Mouse (Mus musculus): ENCODE measurements around the gene Zfp652. TPM values are rescaled to one million over a fixed set of nuclear protein-coding genes. Genes with fewer than 3 reads are reported as not detected.

Zfp652 gene
- polyA plus RNA-seq, 1 experiment from 2014 or later: 13.6 TPM

DNA sequence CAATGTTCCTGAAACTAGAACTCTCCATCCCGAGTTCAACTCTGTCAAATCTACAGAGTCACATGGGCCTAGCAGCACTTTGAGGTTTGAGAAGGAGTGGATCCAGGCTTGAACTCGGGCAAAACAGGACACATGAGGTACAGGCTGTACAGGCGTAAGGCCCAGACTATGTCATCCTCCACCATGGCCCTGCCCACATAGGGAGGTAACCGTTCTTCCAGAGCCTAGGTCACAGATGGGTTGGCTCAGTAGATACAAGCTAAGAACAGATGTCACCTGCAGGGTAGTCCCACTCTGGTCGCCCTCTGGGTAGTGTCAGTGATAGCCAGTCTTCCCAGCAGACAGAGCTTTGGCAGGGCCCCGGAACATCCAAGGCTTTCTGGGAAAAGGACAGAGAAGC lies 74.0 kb downstream of the Zfp652 start:
- no peak for TF ChIP-seq CTCF (IDR thresholded peaks at IDR 0.05; ENCODE audit: low read depth)
- WGBS: 81% methylated on average over 6 of the region's 6 CpGs
- Histone ChIP-seq H3K4me1 (ENCODE audit: insufficient read depth) (no peaks in the 10 kb centered on the region), H3K27ac (ENCODE audit: low read depth) (no peak overlapping the region), H3K9ac (no peak overlapping the region), H3K4me2 (no peak overlapping the region), H3K9me3 (ENCODE audit: low read depth, low read length) (no peaks in the 10 kb centered on the region), H3K27me3 (ENCODE audit: insufficient read depth, low read length) (no peaks in the 10 kb centered on the region), H3K4me3 (ENCODE audit: low read depth, low read length) (no peak overlapping the region), H3K36me3 (ENCODE audit: insufficient read depth) (no peaks in the 10 kb centered on the region)
- ATAC-seq (ENCODE audit: insufficient read depth) (no peak), DNase-seq (no peak)

DNA sequence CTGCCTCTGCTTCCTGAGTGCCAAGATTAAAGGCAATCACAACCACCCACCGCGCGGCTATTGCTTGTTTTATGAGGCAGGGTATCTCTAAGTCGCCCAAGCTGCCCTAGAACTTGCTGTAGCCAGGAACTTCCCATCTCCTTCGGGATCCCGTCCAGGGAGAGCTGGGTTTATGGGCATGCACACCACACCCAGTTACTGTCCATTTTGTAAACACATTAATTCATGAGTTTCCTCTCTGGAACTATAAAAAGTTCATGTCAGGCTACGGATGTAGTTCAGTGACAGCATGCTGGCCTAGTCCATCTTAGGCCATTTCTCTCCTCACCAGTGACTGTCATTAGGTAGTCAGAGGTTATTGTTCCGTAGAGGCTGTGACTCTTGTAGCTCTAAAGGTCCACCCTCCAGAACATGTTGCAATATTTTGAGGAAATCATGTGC lies 77.0 kb downstream of the Zfp652 start:
- H3K27ac ChIP-seq (ENCODE audit: low read depth): no peak overlapping the region
- H3K36me3 ChIP-seq (ENCODE audit: insufficient read depth): no peaks in the 10 kb centered on the region
- no peaks in the 10 kb centered on the region for H3K4me1 ChIP-seq (ENCODE audit: insufficient read depth)
- TF ChIP-seq CTCF (IDR thresholded peaks at IDR 0.05; ENCODE audit: low read depth): no peak
- peak; percentile 26 for DNase-seq
- H3K4me3 ChIP-seq (ENCODE audit: low read depth, low read length): no peak overlapping the region
- no peaks in the 10 kb centered on the region for H3K9me3 ChIP-seq (ENCODE audit: low read depth, low read length)
- no peak; the same call in 1 of the 2 replicates for ATAC-seq (ENCODE audit: insufficient read depth)
- 74% methylated on average over 8 of the region's 8 CpGs for WGBS
- no peak overlapping the region for H3K4me2 ChIP-seq
- no peaks in the 10 kb centered on the region for H3K27me3 ChIP-seq (ENCODE audit: insufficient read depth, low read length)
- no peak overlapping the region for H3K9ac ChIP-seq

DNA sequence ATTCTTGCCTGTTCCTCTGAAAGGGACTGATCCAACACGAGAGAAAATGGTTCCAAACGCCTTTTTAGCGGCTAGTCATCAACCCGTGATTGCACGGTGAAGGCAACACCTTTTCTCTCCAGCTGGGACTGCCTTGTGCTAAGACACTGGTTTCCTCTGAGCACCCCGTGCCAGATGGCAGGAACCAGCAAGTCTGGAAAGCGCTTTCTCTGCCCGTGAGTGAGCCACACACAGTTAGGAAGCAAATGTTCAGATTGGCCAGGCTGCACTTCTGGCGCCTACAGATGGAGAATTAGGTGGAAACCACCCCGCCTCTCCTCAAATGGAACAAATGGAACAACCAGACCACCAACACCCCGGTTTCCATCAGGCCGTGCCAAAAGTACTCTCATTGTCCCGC lies 79.3 kb downstream of the Zfp652 start:
- TF ChIP-seq CTCF (IDR thresholded peaks at IDR 0.05; ENCODE audit: low read depth): no peak
- H3K4me3 ChIP-seq (ENCODE audit: low read depth, low read length): no peak overlapping the region
- ATAC-seq (ENCODE audit: insufficient read depth) (no peak), DNase-seq (no peak)
- H3K27ac ChIP-seq (ENCODE audit: low read depth): no peak overlapping the region
- H3K27me3 ChIP-seq (ENCODE audit: insufficient read depth, low read length): peaks cover 9% of the 10 kb centered on the region
- H3K9me3 ChIP-seq (ENCODE audit: low read depth, low read length): no peaks in the 10 kb centered on the region
- no peak overlapping the region for H3K9ac ChIP-seq
- H3K4me1 ChIP-seq (ENCODE audit: insufficient read depth): peaks cover 3% of the 10 kb centered on the region; the same call in 1 of the 2 replicates
- no peaks in the 10 kb centered on the region for H3K36me3 ChIP-seq (ENCODE audit: insufficient read depth)
- WGBS: 80% methylated on average over 13 of the region's 13 CpGs
- H3K4me2 ChIP-seq: no peak overlapping the region

DNA sequence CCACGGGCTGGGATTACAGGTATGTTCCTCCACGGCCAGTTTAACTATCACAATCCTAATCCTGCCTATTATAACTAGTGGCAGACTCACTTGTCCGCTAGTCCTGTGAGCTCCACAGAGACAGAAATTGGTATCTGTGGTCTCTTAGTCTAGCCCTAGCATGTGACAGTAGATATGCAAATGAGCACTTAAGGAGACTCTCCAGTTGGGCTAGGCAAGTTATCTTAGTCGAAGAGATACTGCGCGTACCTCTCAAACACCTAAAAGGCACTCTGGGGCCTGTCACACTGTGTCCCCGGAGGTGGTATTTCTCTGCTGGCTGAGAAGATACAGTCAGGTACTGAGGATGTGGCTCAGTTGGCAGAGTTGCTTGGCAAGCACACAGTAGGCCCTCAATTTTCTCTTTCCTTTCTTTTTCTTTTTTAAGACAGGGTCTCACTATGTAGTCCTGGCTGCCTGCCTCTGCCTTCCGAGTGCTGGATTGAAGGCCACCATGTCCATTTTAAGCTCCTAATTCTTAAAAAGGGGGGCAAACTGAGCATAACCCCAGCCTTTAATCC lies 80.6 kb downstream of the Zfp652 start:
- H3K27ac ChIP-seq (ENCODE audit: low read depth): no peak overlapping the region
- H3K4me2 ChIP-seq: no peak overlapping the region
- H3K36me3 ChIP-seq (ENCODE audit: insufficient read depth): no peaks in the 10 kb centered on the region
- 86% methylated on average over 8 of the region's 8 CpGs for WGBS
- DNase-seq (no peak), ATAC-seq (ENCODE audit: insufficient read depth) (no peak)
- no peak overlapping the region for H3K9ac ChIP-seq
- H3K27me3 ChIP-seq (ENCODE audit: insufficient read depth, low read length): peaks cover 14% of the 10 kb centered on the region
- TF ChIP-seq CTCF (IDR thresholded peaks at IDR 0.05; ENCODE audit: low read depth): no peak
- H3K4me1 ChIP-seq (ENCODE audit: insufficient read depth): peaks cover 3% of the 10 kb centered on the region; the same call in 1 of the 2 replicates
- H3K9me3 ChIP-seq (ENCODE audit: low read depth, low read length): no peaks in the 10 kb centered on the region
- H3K4me3 ChIP-seq (ENCODE audit: low read depth, low read length): no peak overlapping the region

DNA sequence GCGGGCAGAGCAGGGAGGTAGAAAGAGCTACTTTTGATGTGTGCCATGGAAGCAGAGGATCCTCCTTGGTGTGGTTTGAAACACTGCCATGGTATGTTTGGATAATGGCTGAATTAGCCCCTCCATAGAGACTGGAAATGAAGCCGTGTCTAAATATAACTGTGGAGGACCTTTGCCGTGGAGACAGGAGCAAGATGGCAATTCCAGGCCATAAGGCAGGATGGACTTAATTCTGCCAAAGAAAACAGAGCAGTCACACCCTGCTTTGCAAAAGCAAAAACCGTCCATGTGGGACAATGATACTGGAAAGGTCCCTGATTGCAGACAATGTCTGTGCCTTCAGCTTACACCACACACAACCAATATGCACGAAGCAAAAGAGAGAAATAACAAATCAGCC lies 81.7 kb downstream of the Zfp652 start:
- Histone ChIP-seq H3K9ac (no peak overlapping the region), H3K9me3 (ENCODE audit: low read depth, low read length) (no peaks in the 10 kb centered on the region), H3K27ac (ENCODE audit: low read depth) (no peak overlapping the region), H3K4me1 (ENCODE audit: insufficient read depth) (peaks cover 3% of the 10 kb centered on the region; the same call in 1 of the 2 replicates), H3K4me2 (no peak overlapping the region), H3K27me3 (ENCODE audit: insufficient read depth, low read length) (peaks cover 14% of the 10 kb centered on the region), H3K36me3 (ENCODE audit: insufficient read depth) (no peaks in the 10 kb centered on the region), H3K4me3 (ENCODE audit: low read depth, low read length) (no peak overlapping the region)
- DNase-seq (no peak), ATAC-seq (ENCODE audit: insufficient read depth) (no peak)
- no peak for TF ChIP-seq CTCF (IDR thresholded peaks at IDR 0.05; ENCODE audit: low read depth)
- 53% methylated on average over 5 of the region's 5 CpGs for WGBS

DNA sequence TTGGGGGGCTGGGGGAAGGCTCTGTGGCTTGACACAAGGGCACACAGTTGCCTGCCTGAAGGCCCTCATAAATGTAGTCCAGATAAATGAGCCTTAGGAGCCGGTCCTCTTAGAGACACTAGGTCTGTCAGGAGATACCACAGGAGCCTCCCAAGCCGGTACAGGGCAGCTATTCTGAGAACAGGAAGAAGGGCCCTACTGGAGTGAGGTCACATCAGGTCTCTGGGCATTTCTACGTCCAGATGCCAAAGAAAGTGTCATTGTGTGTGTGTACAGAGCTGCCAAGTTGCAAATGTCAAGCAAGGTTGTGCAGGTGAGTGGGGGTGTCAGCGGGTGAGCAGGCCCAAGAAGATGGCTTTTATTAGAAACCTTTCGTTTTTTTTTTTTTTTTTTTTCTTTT lies 83.1 kb downstream of the Zfp652 start:
- Histone ChIP-seq H3K4me3 (ENCODE audit: low read depth, low read length) (no peak overlapping the region), H3K4me2 (no peak overlapping the region), H3K27ac (ENCODE audit: low read depth) (no peak overlapping the region), H3K4me1 (ENCODE audit: insufficient read depth) (peaks cover 3% of the 10 kb centered on the region; the same call in 1 of the 2 replicates), H3K27me3 (ENCODE audit: insufficient read depth, low read length) (peaks cover 14% of the 10 kb centered on the region), H3K36me3 (ENCODE audit: insufficient read depth) (no peaks in the 10 kb centered on the region), H3K9me3 (ENCODE audit: low read depth, low read length) (no peaks in the 10 kb centered on the region), H3K9ac (no peak overlapping the region)
- ATAC-seq (ENCODE audit: insufficient read depth): no peak
- 60% methylated on average over 5 of the region's 5 CpGs for WGBS
- TF ChIP-seq CTCF (IDR thresholded peaks at IDR 0.05; ENCODE audit: low read depth): no peak
- no peak for DNase-seq

DNA sequence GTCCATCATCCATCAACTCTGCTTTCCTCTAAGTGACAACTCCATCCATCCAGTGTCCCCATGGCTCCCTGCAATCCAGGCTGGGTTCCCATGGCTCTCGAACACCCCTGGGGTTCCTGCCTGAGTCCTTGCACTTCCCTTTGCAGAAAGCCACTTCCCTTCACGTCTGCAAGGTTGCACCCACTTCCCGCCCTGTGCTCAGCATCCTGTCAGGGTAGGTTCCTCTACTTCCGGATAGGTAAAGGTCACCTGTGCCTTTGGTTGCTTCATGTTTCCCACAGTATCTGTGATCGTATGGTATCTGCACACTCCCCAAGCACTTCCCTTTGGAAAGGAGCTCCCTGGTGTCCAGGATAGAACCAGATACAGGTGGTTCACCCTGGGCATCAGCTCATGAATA lies 92.5 kb downstream of the Zfp652 start:
- Histone ChIP-seq H3K27ac (ENCODE audit: low read depth) (no peak overlapping the region), H3K4me1 (ENCODE audit: insufficient read depth) (no peaks in the 10 kb centered on the region), H3K4me2 (no peak overlapping the region), H3K36me3 (ENCODE audit: insufficient read depth) (no peaks in the 10 kb centered on the region), H3K9me3 (ENCODE audit: low read depth, low read length) (no peaks in the 10 kb centered on the region), H3K9ac (no peak overlapping the region), H3K27me3 (ENCODE audit: insufficient read depth, low read length) (no peaks in the 10 kb centered on the region), H3K4me3 (ENCODE audit: low read depth, low read length) (no peak overlapping the region)
- no peak for TF ChIP-seq CTCF (IDR thresholded peaks at IDR 0.05; ENCODE audit: low read depth)
- ATAC-seq (ENCODE audit: insufficient read depth) (no peak), DNase-seq (no peak)
- WGBS: 55% methylated on average over 5 of the region's 5 CpGs

Measured in lung, embryonic 14.5 days (tissue).